Comparison of ENCODE assay signal across 9 mouse cellular contexts in genomic region chr19:7108114-7108905, GRCm38 (mm10). TPM values are rescaled to one million over a fixed set of nuclear protein-coding genes. Genes with fewer than 3 reads are reported as not detected.
A peak's percentile ranks its signal among the peaks of the same experiment; 100 is the strongest.
DNase-seq lines count a peak whose midpoint lies in the region; ATAC-seq and TF ChIP-seq lines count a peak whose summit lies in the region.
"Had no signal": no experiment of that assay in that cellular context is flagged by ENCODE, and none has a peak within 500 bp of the region (broad histone marks: within the 10 kb centered on the region; RNA-seq: fewer than 3 reads in every experiment).

No protein-coding gene starts in this region.

- peaks cover 82% of the 10 kb centered on the region for H3K27me3 ChIP-seq in midbrain, embryonic 10.5 days (ENCODE audit: low read depth, poor library complexity, severe bottlenecking)
- peaks cover 40% of the 10 kb centered on the region for H3K27me3 ChIP-seq in midbrain, embryonic 13.5 days
- H3K27me3 ChIP-seq in lung, postnatal 0 days (replicated peaks; ENCODE audit: insufficient read depth, low read length): no peaks in the 10 kb centered on the region
- H3K27me3 ChIP-seq: stomach, embryonic 15.5 days had no signal

- DNase-seq in cerebellum, adult 8-10 months: peak; percentile 48
- no peak for DNase-seq in cerebellum, adult 9-11 months
- peak; percentile 56 for DNase-seq in midbrain, embryonic 10.5 days (ENCODE audit: low spot score)
- DNase-seq in c-Kit-positive CD71-positive TER-119-negative erythroid progenitor cells, embryonic 14.5 days (ENCODE audit: low read depth): peak; percentile 38
- peak; percentile 94 for DNase-seq in lung, postnatal 0 days (ENCODE audit: low spot score)
- DNase-seq in spleen, postnatal 36 days (ENCODE audit: low spot score in 2 of 2): no peak
- no peak for DNase-seq in left cerebral cortex, postnatal 36 days (ENCODE audit: low spot score in 2 of 2)

- H3K4me1 ChIP-seq in midbrain, embryonic 10.5 days: peaks cover 99% of the 10 kb centered on the region
- H3K4me1 ChIP-seq in midbrain, embryonic 13.5 days (replicated peaks): peaks cover 95% of the 10 kb centered on the region
- H3K4me1 ChIP-seq in lung, postnatal 0 days (ENCODE audit: insufficient read depth, low read depth, low read length): peaks cover 3% of the 10 kb centered on the region; the same call in 1 of the 2 replicates

- intact Hi-C loops in left cerebral cortex, postnatal 36 days (cut with DNase I): no loop called here

- WGBS in midbrain, embryonic 10.5 days: 52% methylated on average over 6 of the region's 6 CpGs
- 52% methylated on average over 6 of the region's 6 CpGs for WGBS in midbrain, embryonic 13.5 days
- WGBS in lung, postnatal 0 days: 34% methylated on average over 6 of the region's 6 CpGs

- no peak overlapping the region for H3K4me3 ChIP-seq in midbrain, embryonic 10.5 days
- H3K4me3 ChIP-seq in midbrain, embryonic 13.5 days (replicated peaks): no peak overlapping the region
- H3K4me3 ChIP-seq in lung, postnatal 0 days (ENCODE audit: low read depth, low read length): no peak overlapping the region
- H3K4me3 ChIP-seq: stomach, embryonic 15.5 days had no signal

- no peaks in the 10 kb centered on the region for H3K9me3 ChIP-seq in midbrain, embryonic 10.5 days (replicated peaks)
- no peaks in the 10 kb centered on the region for H3K9me3 ChIP-seq in midbrain, embryonic 13.5 days
- no peaks in the 10 kb centered on the region for H3K9me3 ChIP-seq in lung, postnatal 0 days (ENCODE audit: low read length)
- H3K9me3 ChIP-seq: stomach, embryonic 15.5 days had no signal

- ATAC-seq in midbrain, embryonic 13.5 days: no peak
- ATAC-seq in lung, postnatal 0 days: peak; percentile 85

- peak overlapping the region; percentile 77 for H3K27ac ChIP-seq in midbrain, embryonic 10.5 days (replicated peaks)
- no peak overlapping the region for H3K27ac ChIP-seq in midbrain, embryonic 13.5 days
- peak overlapping the region; percentile 54 for H3K27ac ChIP-seq in lung, postnatal 0 days (ENCODE audit: low read length)
- H3K27ac ChIP-seq: stomach, embryonic 15.5 days had no signal

- peak; percentile 69 for TF ChIP-seq EP300 in lung, postnatal 0 days (IDR thresholded peaks at IDR 0.05)

- no peak overlapping the region for H3K9ac ChIP-seq in midbrain, embryonic 13.5 days (replicated peaks)
- no peak overlapping the region for H3K9ac ChIP-seq in lung, postnatal 0 days (replicated peaks; ENCODE audit: low read depth)
- H3K9ac ChIP-seq: stomach, embryonic 15.5 days had no signal

- TF ChIP-seq CTCF in lung, postnatal 0 days (IDR thresholded peaks at IDR 0.05): peak; percentile 57

- no peaks in the 10 kb centered on the region for H3K36me3 ChIP-seq in midbrain, embryonic 10.5 days
- no peaks in the 10 kb centered on the region for H3K36me3 ChIP-seq in midbrain, embryonic 13.5 days
- no peaks in the 10 kb centered on the region for H3K36me3 ChIP-seq in lung, postnatal 0 days (ENCODE audit: insufficient read depth, low read length)
- H3K36me3 ChIP-seq: stomach, embryonic 15.5 days had no signal

- no peak overlapping the region for H3K4me2 ChIP-seq in midbrain, embryonic 13.5 days (replicated peaks)
- H3K4me2 ChIP-seq in lung, postnatal 0 days (replicated peaks; ENCODE audit: low read depth, low read length): no peak overlapping the region
- H3K4me2 ChIP-seq: stomach, embryonic 15.5 days had no signal

RNA-seq across cellular contexts. Expression of gene Flrt1, which starts 2.8 kb away (rescaled TPM):
- 6.0 and 7.5 TPM in 2 replicates for polyA plus RNA-seq in midbrain, embryonic 10.5 days (2016; fragmentation: Nextera tagmentation; extraction: Ambion mirVana)
- polyA plus RNA-seq in midbrain, embryonic 13.5 days (2015; fragmentation: Nextera tagmentation; extraction: Ambion mirVana): 8.3 and 9.2 TPM in 2 replicates
- polyA plus RNA-seq in lung, postnatal 0 days (2015; fragmentation: Nextera tagmentation; extraction: Ambion mirVana): 0.17 and 0.19 TPM in 2 replicates
- 10 to 100 TPM; 36.2 to 41.7 TPM for total RNA-seq in left cerebral cortex, postnatal 36 days (2021)

RNA-seq across cellular contexts. Expression of gene Macrod1, which starts 51.7 kb away (rescaled TPM):
- 2.2 and 2.9 TPM in 2 replicates for polyA plus RNA-seq in midbrain, embryonic 10.5 days (2016; fragmentation: Nextera tagmentation; extraction: Ambion mirVana)
- 2.9 and 3.0 TPM in 2 replicates for polyA plus RNA-seq in midbrain, embryonic 13.5 days (2015; fragmentation: Nextera tagmentation; extraction: Ambion mirVana)
- 16.0 and 19.4 TPM in 2 replicates for polyA plus RNA-seq in lung, postnatal 0 days (2015; fragmentation: Nextera tagmentation; extraction: Ambion mirVana)
- total RNA-seq in left cerebral cortex, postnatal 36 days (2021): 10 to 100 TPM; 14.1 to 17.6 TPM

Comparison
In these comparisons a context has a peak if more than half of its experiments do, and no peak if none do; other contexts are left out.
1. DNase-seq: peak in cerebellum, adult 8-10 months (single experiment), midbrain, embryonic 10.5 days (single experiment), c-Kit-positive CD71-positive TER-119-negative erythroid progenitor cells, embryonic 14.5 days (single experiment) and lung, postnatal 0 days (single experiment); none in cerebellum, adult 9-11 months (single experiment), spleen, postnatal 36 days (0 of 2) and left cerebral cortex, postnatal 36 days (0 of 2).